Mouse (Mus musculus) forebrain, embryonic 10.5 days (tissue): ENCODE results near the gene Irak3. TPM values are rescaled to one million over a fixed set of nuclear protein-coding genes. Genes with fewer than 3 reads are reported as not detected.

ENCODE experiments used
- DNase-seq: peaks from one replicate; pipeline ENCODE4 v3.0.0-alpha.2; 2017; ENCODE audit warnings: low spot score; ENCODE audit errors: extremely low spot score
- H3K27ac ChIP-seq: fragments of 300-500 bp; sonication (generic); 2 replicates; pipeline ENCODE4 v1.5.1; 2016; ENCODE audit warnings: mild to moderate bottlenecking
- H3K27me3 ChIP-seq: fragments of 300-500 bp; sonication (generic); 2 replicates; pipeline ENCODE4 v1.6.1; 2016; ENCODE audit warnings: mild to moderate bottlenecking; ENCODE audit not compliant: poor library complexity, severe bottlenecking
- H3K36me3 ChIP-seq: fragments of 300-500 bp; sonication (generic); replicated peaks from 2 replicates; pipeline ENCODE4 v1.6.1; 2016; ENCODE audit warnings: mild to moderate bottlenecking, moderate library complexity
- H3K4me1 ChIP-seq: fragments of 300-500 bp; sonication (generic); 2 replicates; pipeline ENCODE4 v1.6.1; 2016
- H3K4me3 ChIP-seq: fragments of 300-500 bp; sonication (generic); 2 replicates; pipeline ENCODE4 v1.5.1; 2016; ENCODE audit warnings: mild to moderate bottlenecking, moderate library complexity
- H3K9me3 ChIP-seq: fragments of 300-500 bp; sonication (generic); 2 replicates; pipeline ENCODE4 v1.6.1; 2016; ENCODE audit warnings: mild to moderate bottlenecking, moderate library complexity
- WGBS: fragments of 180-500 bp; shearing (Covaris S2); methylation state at CpG from one replicate; pipeline ENCODE4 v1.1.7; 2016; 5-methylcytosine and 5-hydroxymethylcytosine counted together
- polyA plus RNA-seq: library from polyadenylated mRNA; unstranded; fragments of >200 nt; fragmentation: Nextera tagmentation; extraction: Ambion mirVana; gene quantifications from 2 replicates; pipeline ENCODE4 v1.2.1, GENCODE M21; 2016

The Irak3 gene
- polyA plus RNA-seq, 1 experiment from 2014 or later: 0.17 TPM

DNA sequence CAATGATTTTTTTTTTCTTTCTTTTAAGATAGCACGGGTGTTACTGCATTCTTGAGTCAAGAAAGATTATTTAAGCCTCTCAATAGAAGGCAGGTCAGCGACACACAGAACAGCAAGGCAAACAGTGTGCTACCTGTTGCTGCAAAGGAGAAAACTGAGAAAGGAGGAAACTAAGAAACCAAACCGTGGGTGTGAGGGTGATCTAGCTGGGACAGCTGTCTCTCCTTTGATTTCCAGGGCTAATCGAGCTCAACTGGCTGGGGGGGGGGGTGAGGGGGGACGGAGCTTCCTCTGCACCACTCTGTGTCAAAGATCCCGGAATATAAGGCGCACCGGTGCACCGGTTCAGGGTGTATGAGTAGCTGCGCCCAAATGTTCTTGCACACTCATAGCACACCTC, 32.9 kb downstream of the Irak3 start:
- Histone ChIP-seq H3K4me3 (no peak overlapping the region), H3K27me3 (no peaks in the 10 kb centered on the region), H3K4me1 (peaks cover 15% of the 10 kb centered on the region), H3K36me3 (no peaks in the 10 kb centered on the region), H3K9me3 (peaks cover 7% of the 10 kb centered on the region), H3K27ac (no peak overlapping the region)
- DNase-seq: no peak
- WGBS: 67% methylated on average over 10 of the region's 10 CpGs

- peaks cover 15% of the 10 kb centered on the region for H3K4me1 ChIP-seq
- 83% methylated on average over 1 of the region's 1 CpGs for WGBS
- no peak for DNase-seq
- no peak overlapping the region for H3K4me3 ChIP-seq
- H3K36me3 ChIP-seq: no peaks in the 10 kb centered on the region
- H3K27ac ChIP-seq: no peak overlapping the region
- H3K27me3 ChIP-seq: no peaks in the 10 kb centered on the region
- peaks cover 7% of the 10 kb centered on the region for H3K9me3 ChIP-seq
These were observed 33.9 kb downstream of the Irak3 start for GRCm38 (mm10) chr10:120168070-120168469.

GRCm38 (mm10) chr10:120165793-120166503, 36.0 kb downstream of the Irak3 start:
- H3K4me3 ChIP-seq: no peak overlapping the region
- H3K9me3 ChIP-seq: no peaks in the 10 kb centered on the region
- no peaks in the 10 kb centered on the region for H3K36me3 ChIP-seq
- no peaks in the 10 kb centered on the region for H3K27me3 ChIP-seq
- H3K27ac ChIP-seq: no peak overlapping the region
- DNase-seq: no peak
- WGBS: 90% methylated on average over 17 of the region's 17 CpGs
- H3K4me1 ChIP-seq: peaks cover 7% of the 10 kb centered on the region

DNA sequence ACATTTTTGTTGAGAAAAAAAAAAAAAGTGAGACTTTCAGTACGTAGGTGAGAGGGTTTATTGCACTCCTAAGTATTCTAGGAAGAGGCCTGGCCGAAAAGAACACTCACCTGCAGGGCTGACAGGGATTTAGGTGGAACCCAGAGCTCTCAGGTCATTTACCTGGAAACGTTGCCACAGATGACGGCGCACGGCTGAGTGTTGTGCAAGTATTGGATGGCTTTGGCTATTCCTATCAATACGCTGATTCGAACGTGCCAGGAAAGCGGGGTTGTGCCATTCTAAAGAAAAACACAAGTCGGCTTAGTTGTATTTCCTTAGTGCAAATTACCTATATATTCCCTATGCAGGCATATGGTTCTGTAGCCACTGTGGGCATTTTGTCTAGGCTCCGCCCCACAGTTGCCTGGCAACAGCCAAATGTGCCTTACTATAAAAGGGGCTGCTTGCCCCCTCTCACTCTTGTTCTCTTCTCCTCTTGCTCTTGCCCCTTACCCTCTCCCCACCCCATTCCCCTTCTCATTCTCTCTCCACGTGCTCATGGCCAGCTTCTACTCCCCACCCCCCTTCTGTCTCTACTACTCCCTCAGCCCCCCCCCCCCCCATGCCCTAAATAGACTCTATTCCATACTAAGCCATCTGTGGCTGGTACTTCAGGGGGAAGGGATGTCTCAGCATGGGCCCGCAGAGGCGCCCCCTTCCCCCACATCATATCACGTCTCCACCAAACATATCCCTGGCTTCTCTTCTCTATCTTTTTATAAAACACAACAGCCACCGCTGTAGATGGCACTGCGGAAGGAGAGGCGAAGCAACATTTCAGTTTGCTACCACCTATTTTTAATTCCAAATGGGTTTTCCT, 36.8 kb downstream of the Irak3 start:
- Histone ChIP-seq H3K4me1 (peaks cover 7% of the 10 kb centered on the region), H3K27me3 (no peaks in the 10 kb centered on the region), H3K4me3 (no peak overlapping the region), H3K9me3 (no peaks in the 10 kb centered on the region), H3K36me3 (no peaks in the 10 kb centered on the region), H3K27ac (no peak overlapping the region)
- WGBS: 92% methylated on average over 19 of the region's 19 CpGs
- DNase-seq: no peak

- no peaks in the 10 kb centered on the region for H3K9me3 ChIP-seq
- 98% methylated on average over 7 of the region's 7 CpGs for WGBS
- no peak overlapping the region for H3K27ac ChIP-seq
- no peak overlapping the region for H3K4me3 ChIP-seq
- peaks cover 7% of the 10 kb centered on the region for H3K4me1 ChIP-seq
- H3K36me3 ChIP-seq: no peaks in the 10 kb centered on the region
- no peaks in the 10 kb centered on the region for H3K27me3 ChIP-seq
- DNase-seq: no peak
These were observed 38.4 kb downstream of the Irak3 start for GRCm38 (mm10) chr10:120163490-120163889.

- no peaks in the 10 kb centered on the region for H3K27me3 ChIP-seq
- WGBS: 90% methylated on average over 10 of the region's 10 CpGs
These were observed 39.1 kb downstream of the Irak3 start for GRCm38 (mm10) chr10:120162840-120163239.

GRCm38 (mm10) chr10:120160533-120160932, 41.4 kb downstream of the Irak3 start:
- no peak for DNase-seq
- Histone ChIP-seq H3K36me3 (no peaks in the 10 kb centered on the region), H3K4me3 (no peak overlapping the region), H3K27ac (no peak overlapping the region), H3K4me1 (peaks cover 6% of the 10 kb centered on the region), H3K9me3 (no peaks in the 10 kb centered on the region), H3K27me3 (no peaks in the 10 kb centered on the region)
- WGBS: 89% methylated on average over 9 of the region's 9 CpGs

More at GRCm38 (mm10) chr10:120162840-120163239, 39.1 kb downstream of the Irak3 start:
- H3K4me1 ChIP-seq: peaks cover 7% of the 10 kb centered on the region
- no peaks in the 10 kb centered on the region for H3K36me3 ChIP-seq
- DNase-seq: no peak
- no peak overlapping the region for H3K4me3 ChIP-seq
- no peaks in the 10 kb centered on the region for H3K9me3 ChIP-seq
- no peak overlapping the region for H3K27ac ChIP-seq

DNA sequence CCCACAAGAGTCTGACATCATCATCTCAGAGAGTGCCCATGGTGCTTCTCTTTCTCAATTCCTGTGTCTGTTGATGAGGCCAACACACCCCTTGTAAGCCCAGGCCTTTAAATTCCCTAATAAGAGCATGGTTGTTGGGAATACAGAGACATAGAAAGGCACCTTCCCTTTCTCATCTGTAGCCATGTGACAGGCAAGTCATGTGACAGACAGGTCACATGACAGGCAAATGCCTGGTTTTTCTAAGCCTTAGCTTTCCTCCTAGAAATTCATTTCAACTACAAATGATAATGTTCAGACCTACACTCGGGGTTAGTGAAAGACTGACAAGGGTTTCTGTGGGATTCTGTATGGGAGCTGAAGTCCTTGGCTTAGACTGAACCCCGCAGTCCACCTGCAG, 48.0 kb downstream of the Irak3 start:
- H3K4me3 ChIP-seq: no peak overlapping the region
- H3K27ac ChIP-seq: no peak overlapping the region
- H3K36me3 ChIP-seq: no peaks in the 10 kb centered on the region
- H3K4me1 ChIP-seq: no peaks in the 10 kb centered on the region
- 88% methylated on average over 2 of the region's 2 CpGs for WGBS
- H3K9me3 ChIP-seq: peaks cover 15% of the 10 kb centered on the region; the same call in 1 of the 2 replicates
- no peaks in the 10 kb centered on the region for H3K27me3 ChIP-seq
- no peak for DNase-seq

DNA sequence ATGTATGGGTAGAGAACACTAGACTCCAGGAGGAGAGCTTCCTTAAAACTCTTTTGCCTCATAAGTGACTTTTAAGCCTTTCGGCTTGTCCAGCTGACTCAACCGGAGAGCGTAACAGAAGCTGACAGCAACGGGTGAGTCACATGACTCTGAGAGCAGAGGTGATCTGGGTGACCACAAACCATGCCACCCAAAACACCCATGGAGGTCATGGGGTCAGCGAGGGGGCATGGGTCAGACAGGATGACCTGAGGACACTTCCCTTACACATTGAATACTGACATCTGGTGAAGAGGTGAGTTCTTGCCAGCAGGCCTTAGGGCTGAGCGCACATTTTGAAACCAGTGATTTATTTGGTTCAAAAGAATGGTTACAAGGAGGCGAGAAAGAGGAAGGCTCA, 50.3 kb downstream of the Irak3 start:
- H3K27me3 ChIP-seq: no peaks in the 10 kb centered on the region
- no peaks in the 10 kb centered on the region for H3K4me1 ChIP-seq
- H3K27ac ChIP-seq: no peak overlapping the region
- DNase-seq: no peak
- 93% methylated on average over 7 of the region's 7 CpGs for WGBS
- no peaks in the 10 kb centered on the region for H3K36me3 ChIP-seq
- no peak overlapping the region for H3K4me3 ChIP-seq
- H3K9me3 ChIP-seq: peaks cover 15% of the 10 kb centered on the region; the same call in 1 of the 2 replicates

DNA sequence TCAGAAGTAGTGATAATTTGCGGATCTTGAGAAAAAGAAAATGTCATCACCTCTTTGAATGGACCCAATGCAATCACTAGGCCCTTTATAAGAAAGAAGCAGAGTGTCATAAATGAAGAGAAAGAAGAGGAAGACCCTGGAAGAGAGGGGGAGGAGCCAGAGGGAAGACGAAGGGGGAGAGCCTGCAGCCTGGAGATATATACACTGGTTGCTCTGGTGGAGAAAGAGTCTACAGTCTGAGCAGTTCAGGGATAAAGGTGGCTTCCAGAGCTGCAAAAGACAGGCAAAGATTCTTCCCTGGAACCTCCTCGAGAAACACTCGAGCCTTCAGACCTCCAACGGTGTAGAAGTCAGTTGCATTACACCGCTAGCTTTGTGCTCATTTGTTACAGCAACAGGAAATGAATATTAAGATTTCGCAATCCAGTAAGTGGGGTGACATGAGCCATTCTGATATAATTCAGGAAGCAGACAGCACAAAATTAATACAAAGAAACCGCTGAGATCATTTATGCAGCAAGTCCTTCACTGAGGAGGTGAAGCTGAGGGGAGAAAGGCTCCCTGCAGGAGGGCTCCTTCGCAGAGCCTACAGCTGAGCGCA, 60.9 kb downstream of the Irak3 start:
- Histone ChIP-seq H3K4me3 (no peak overlapping the region), H3K36me3 (no peaks in the 10 kb centered on the region), H3K9me3 (peaks cover 17% of the 10 kb centered on the region), H3K27ac (no peak overlapping the region), H3K4me1 (no peaks in the 10 kb centered on the region), H3K27me3 (no peaks in the 10 kb centered on the region)
- DNase-seq: no peak
- whole genome bisulfite sequencing: 75% methylated on average over 10 of the region's 10 CpGs

- H3K36me3 ChIP-seq: no peaks in the 10 kb centered on the region
- no peak overlapping the region for H3K27ac ChIP-seq
- no peak for DNase-seq
- WGBS: 82% methylated on average over 4 of the region's 4 CpGs
- no peak overlapping the region for H3K4me3 ChIP-seq
- H3K27me3 ChIP-seq: no peaks in the 10 kb centered on the region
- H3K4me1 ChIP-seq: no peaks in the 10 kb centered on the region
- H3K9me3 ChIP-seq: peaks cover 17% of the 10 kb centered on the region
These were observed 61.7 kb downstream of the Irak3 start for GRCm38 (mm10) chr10:120140193-120140592.

GRCm38 (mm10) chr10:120136020-120136562, 65.8 kb downstream of the Irak3 start:
- Histone ChIP-seq H3K36me3 (no peaks in the 10 kb centered on the region), H3K9me3 (no peaks in the 10 kb centered on the region), H3K4me1 (no peaks in the 10 kb centered on the region), H3K4me3 (no peak overlapping the region), H3K27ac (no peak overlapping the region), H3K27me3 (no peaks in the 10 kb centered on the region)
- WGBS: 91% methylated on average over 12 of the region's 12 CpGs
- DNase-seq: no peak
